Mouse (Mus musculus) liver, embryonic 11.5 days (tissue): ENCODE results near the gene Otop1. TPM values are rescaled to one million over a fixed set of nuclear protein-coding genes. Genes with fewer than 3 reads are reported as not detected.
A peak's percentile ranks its signal among the peaks of the same experiment; 100 is the strongest.

Source experiments
- ATAC-seq: fragments of 200-750 bp; cut with Nextera tagmentation; replicated peaks from 2 replicates; pipeline ENCODE4 v1.8.0; 2017; ENCODE audit warnings: moderate number of reproducible peaks, mild to moderate bottlenecking, moderate TSS enrichment, moderate library complexity; ENCODE audit not compliant: low FRiP score
- DNase-seq: peaks from one replicate; pipeline ENCODE4 v3.0.0-alpha.2; 2017; ENCODE audit warnings: low spot score
- H3K27ac ChIP-seq: fragments of 300-500 bp; sonication (generic); 2 replicates; pipeline ENCODE4 v1.5.1; 2014; ENCODE audit warnings: mild to moderate bottlenecking, low read depth, low read length, control low read depth
- H3K27me3 ChIP-seq: fragments of 300-500 bp; sonication (generic); replicated peaks from 2 replicates; pipeline ENCODE4 v1.6.1; 2014; ENCODE audit warnings: low read length, mixed read lengths; ENCODE audit not compliant: control insufficient read depth, insufficient read depth
- H3K36me3 ChIP-seq: fragments of 300-500 bp; sonication (generic); 2 replicates; pipeline ENCODE4 v1.6.1; 2014; ENCODE audit warnings: mild to moderate bottlenecking, low read length, moderate library complexity, mixed read lengths; ENCODE audit not compliant: control insufficient read depth, insufficient read depth
- H3K4me1 ChIP-seq: fragments of 300-500 bp; sonication (generic); replicated peaks from 2 replicates; pipeline ENCODE4 v1.6.1; 2014; ENCODE audit warnings: low read length, mixed read lengths; ENCODE audit not compliant: control insufficient read depth, insufficient read depth
- H3K4me2 ChIP-seq: fragments of 300-500 bp; sonication (generic); 2 replicates; pipeline ENCODE4 v1.6.1; 2014; ENCODE audit warnings: mild to moderate bottlenecking, control low read depth, moderate library complexity
- H3K4me3 ChIP-seq: fragments of 300-500 bp; sonication (generic); 2 replicates; pipeline ENCODE4 v1.5.1; 2014; ENCODE audit warnings: low read depth, low read length, control low read depth
- H3K9ac ChIP-seq: fragments of 300-500 bp; sonication (generic); 2 replicates; pipeline ENCODE4 v1.6.1; 2014; ENCODE audit warnings: low read depth, low read length, control low read depth
- H3K9me3 ChIP-seq: fragments of 300-500 bp; sonication (generic); 2 replicates; pipeline ENCODE4 v1.6.1; 2016; ENCODE audit warnings: low read length, inconsistent platforms, mixed read lengths; ENCODE audit not compliant: control insufficient read depth
- WGBS: fragments of 180-500 bp; shearing (Covaris S2); extraction: QIAGEN DNeasy Blood & Tissue Kit; methylation state at CpG from one replicate; pipeline ENCODE4 v1.1.7; 2014; 5-methylcytosine and 5-hydroxymethylcytosine counted together
- polyA plus RNA-seq: library from polyadenylated mRNA; unstranded; fragments of >200 nt; fragmentation: Nextera tagmentation; extraction: Ambion mirVana; gene quantifications from 2 replicates; pipeline ENCODE4 v1.2.1, GENCODE M21; 2014

Gene Otop1
- not detected in 2 replicates for polyA plus RNA-seq

GRCm38 (mm10) chr5:38275771-38276170, at the start of gene Otop1:
Otop1 (plus strand) TSS chr5:38275972.
- H3K4me3 ChIP-seq = no peak within 1 kb of the TSS
- 16% methylated on average over 4 of the region's 4 CpGs for WGBS

GRCm38 (mm10) chr5:38235422-38235821, 40.4 kb upstream of the Otop1 start:
- Histone ChIP-seq H3K9me3 (no peaks in the 10 kb centered on the region), H3K9ac (no peak overlapping the region), H3K27ac (no peak overlapping the region), H3K4me3 (no peak overlapping the region), H3K36me3 (peaks cover 21% of the 10 kb centered on the region), H3K4me2 (no peak overlapping the region), H3K4me1 (no peaks in the 10 kb centered on the region), H3K27me3 (no peaks in the 10 kb centered on the region)
- 72% methylated on average over 4 of the region's 4 CpGs for WGBS
- DNase-seq (peak; percentile 50), ATAC-seq (0 out of 2 replicates have a peak, but pooled peaks have one; percentile 29)

More at GRCm38 (mm10) chr5:38275771-38276170, at the start of gene Otop1:
- H3K36me3 ChIP-seq = no peaks in the 10 kb centered on the region
- no peak within 1 kb of the TSS for H3K27ac ChIP-seq
- no peak for DNase-seq
- no peak for ATAC-seq
- no peak within 1 kb of the TSS for H3K4me2 ChIP-seq
- peaks cover 50% of the 10 kb centered on the region for H3K27me3 ChIP-seq
- no peaks in the 10 kb centered on the region for H3K4me1 ChIP-seq
- no peaks in the 10 kb centered on the region for H3K9me3 ChIP-seq
- no peak within 1 kb of the TSS for H3K9ac ChIP-seq

- 87% methylated on average over 2 of the region's 2 CpGs for WGBS
Observed at GRCm38 (mm10) chr5:38236627-38237026, 39.1 kb upstream of the Otop1 start.

GRCm38 (mm10) chr5:38240727-38241472, 34.9 kb upstream of the Otop1 start:
- no peak for DNase-seq
- ATAC-seq = no peak; the same call in 1 of the 2 replicates

More at GRCm38 (mm10) chr5:38236627-38237026, 39.1 kb upstream of the Otop1 start:
- Histone ChIP-seq H3K27me3 (no peaks in the 10 kb centered on the region), H3K36me3 (peaks cover 18% of the 10 kb centered on the region; the same call in 1 of the 2 replicates), H3K27ac (no peak overlapping the region), H3K4me3 (no peak overlapping the region), H3K9me3 (no peaks in the 10 kb centered on the region), H3K4me1 (no peaks in the 10 kb centered on the region), H3K9ac (no peak overlapping the region), H3K4me2 (no peak overlapping the region)
- DNase-seq (no peak), ATAC-seq (no peak)

GRCm38 (mm10) chr5:38241473-38241834, 34.3 kb upstream of the Otop1 start:
- WGBS = 93% methylated on average over 3 of the region's 3 CpGs
- DNase-seq (no peak), ATAC-seq (no peak)
- no peak overlapping the region for H3K4me2 ChIP-seq
- no peak overlapping the region for H3K9ac ChIP-seq
- H3K27me3 ChIP-seq = no peaks in the 10 kb centered on the region
- no peak overlapping the region for H3K4me3 ChIP-seq
- H3K9me3 ChIP-seq = no peaks in the 10 kb centered on the region
- H3K27ac ChIP-seq = no peak overlapping the region
- H3K4me1 ChIP-seq = no peaks in the 10 kb centered on the region
- no peaks in the 10 kb centered on the region for H3K36me3 ChIP-seq

More at GRCm38 (mm10) chr5:38240727-38241472, 34.9 kb upstream of the Otop1 start:
- 66% methylated on average over 5 of the region's 5 CpGs for WGBS
- H3K4me1 ChIP-seq = no peaks in the 10 kb centered on the region
- no peak overlapping the region for H3K27ac ChIP-seq
- no peak overlapping the region for H3K4me3 ChIP-seq
- no peaks in the 10 kb centered on the region for H3K27me3 ChIP-seq
- no peak overlapping the region for H3K4me2 ChIP-seq
- no peaks in the 10 kb centered on the region for H3K9me3 ChIP-seq
- no peak overlapping the region for H3K9ac ChIP-seq
- H3K36me3 ChIP-seq = no peaks in the 10 kb centered on the region

- H3K4me1 ChIP-seq = no peaks in the 10 kb centered on the region
- no peak overlapping the region for H3K9ac ChIP-seq
- no peak for DNase-seq
- H3K9me3 ChIP-seq = no peaks in the 10 kb centered on the region
- ATAC-seq = no peak
- H3K4me2 ChIP-seq = no peak overlapping the region
- H3K27ac ChIP-seq = no peak overlapping the region
- no peaks in the 10 kb centered on the region for H3K36me3 ChIP-seq
- no peaks in the 10 kb centered on the region for H3K27me3 ChIP-seq
- 71% methylated on average over 6 of the region's 6 CpGs for WGBS
- no peak overlapping the region for H3K4me3 ChIP-seq
Observed at GRCm38 (mm10) chr5:38241966-38242365, 33.8 kb upstream of the Otop1 start.

- Histone ChIP-seq H3K4me2 (no peak overlapping the region), H3K4me1 (0 out of 2 replicates have a peak, but pooled peaks cover 3% of the 10 kb centered on the region), H3K9ac (no peak overlapping the region), H3K36me3 (no peaks in the 10 kb centered on the region), H3K27ac (no peak overlapping the region), H3K4me3 (no peak overlapping the region), H3K9me3 (no peaks in the 10 kb centered on the region), H3K27me3 (no peaks in the 10 kb centered on the region)
- DNase-seq (no peak), ATAC-seq (no peak)
- WGBS = 37% methylated on average over 4 of the region's 4 CpGs
Observed at GRCm38 (mm10) chr5:38255195-38255594, 20.6 kb upstream of the Otop1 start.

GRCm38 (mm10) chr5:38255644-38256043, 20.1 kb upstream of the Otop1 start:
- 40% methylated on average over 3 of the region's 3 CpGs for WGBS
- no peak for DNase-seq
- H3K36me3 ChIP-seq = no peaks in the 10 kb centered on the region
- ATAC-seq = 0 out of 2 replicates have a peak, but pooled peaks have one; percentile 36
- 0 out of 2 replicates have a peak, but pooled peaks cover 3% of the 10 kb centered on the region for H3K4me1 ChIP-seq
- H3K9ac ChIP-seq = no peak overlapping the region
- H3K27ac ChIP-seq = no peak overlapping the region
- no peak overlapping the region for H3K4me3 ChIP-seq
- no peaks in the 10 kb centered on the region for H3K9me3 ChIP-seq
- no peak overlapping the region for H3K4me2 ChIP-seq
- no peaks in the 10 kb centered on the region for H3K27me3 ChIP-seq

GRCm38 (mm10) chr5:38256551-38256950, 19.2 kb upstream of the Otop1 start:
- ATAC-seq (no peak), DNase-seq (no peak)
- peaks cover 3% of the 10 kb centered on the region; the same call in 1 of the 2 replicates for H3K4me1 ChIP-seq
- no peak overlapping the region for H3K4me3 ChIP-seq
- H3K27ac ChIP-seq = no peak overlapping the region
- WGBS = 92% methylated on average over 1 of the region's 1 CpGs
- H3K9me3 ChIP-seq = no peaks in the 10 kb centered on the region
- H3K27me3 ChIP-seq = no peaks in the 10 kb centered on the region
- H3K36me3 ChIP-seq = no peaks in the 10 kb centered on the region
- no peak overlapping the region for H3K9ac ChIP-seq
- H3K4me2 ChIP-seq = no peak overlapping the region
